Comparison of ENCODE assay signal across 34 mouse cellular contexts in the genomic region with DNA sequence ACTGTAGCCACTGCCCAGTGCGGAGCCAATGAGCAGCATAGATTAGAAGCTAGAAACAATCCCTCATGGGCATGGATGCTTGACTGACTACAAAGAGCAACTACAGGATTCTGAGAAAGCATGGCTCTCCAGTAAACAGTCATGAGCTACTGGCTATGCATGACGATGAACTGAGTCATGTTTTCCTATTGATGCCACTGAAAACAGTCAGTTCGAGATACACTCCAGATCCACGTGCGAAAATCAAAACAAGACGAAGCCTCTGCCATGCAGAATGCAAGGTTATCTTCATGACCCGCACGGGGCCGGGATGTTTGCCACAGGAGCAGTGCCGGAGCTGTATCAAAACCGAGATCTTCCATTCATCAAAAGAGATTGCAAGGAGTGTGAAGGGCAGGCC.
"Had no signal": no experiment of that assay in that cellular context is flagged by ENCODE, and none has a peak within 500 bp of the region (broad histone marks: within the 10 kb centered on the region; RNA-seq: fewer than 3 reads in every experiment).

No protein-coding gene starts in this region.

- H3K27ac ChIP-seq: heart, embryonic 10.5 days; heart, embryonic 13.5 days; heart, embryonic 15.5 days; hindbrain, embryonic 10.5 days; hindbrain, embryonic 12.5 days; hindbrain, embryonic 13.5 days; hindbrain, embryonic 14.5 days; hindbrain, embryonic 15.5 days; hindbrain, postnatal 0 days; kidney, embryonic 15.5 days; kidney, postnatal 0 days; layer of hippocampus, adult 2 months had no signal

- DNase-seq: heart, postnatal 10 days; heart, postnatal 14 days; heart, postnatal 36 days; heart, postnatal 4 days; kidney, adult 11 months; kidney, adult 18-20 months; kidney, adult 2 months; kidney, adult 8-10 months; kidney, adult 9 months; kidney, postnatal 10 days; kidney, postnatal 14 days; kidney, postnatal 25 days; kidney, postnatal 36 days; kidney, postnatal 4 days; layer of hippocampus, adult 9-11 months; layer of hippocampus, postnatal 36 days had no signal

- H3K27me3 ChIP-seq: heart, embryonic 12.5 days; heart, embryonic 13.5 days; heart, embryonic 15.5 days; hindbrain, embryonic 12.5 days; hindbrain, embryonic 13.5 days; hindbrain, embryonic 15.5 days; kidney, embryonic 15.5 days had no signal

- H3K36me3 ChIP-seq: heart, embryonic 10.5 days; heart, embryonic 12.5 days; heart, embryonic 13.5 days; heart, embryonic 15.5 days; hindbrain, embryonic 10.5 days; hindbrain, embryonic 12.5 days; hindbrain, embryonic 13.5 days; hindbrain, embryonic 15.5 days; kidney, embryonic 15.5 days had no signal

- H3K4me1 ChIP-seq: heart, embryonic 10.5 days; heart, embryonic 12.5 days; heart, embryonic 13.5 days; heart, embryonic 15.5 days had no signal

- H3K4me2 ChIP-seq: heart, embryonic 11.5 days; heart, embryonic 12.5 days; heart, embryonic 13.5 days; heart, embryonic 15.5 days; hindbrain, embryonic 12.5 days; hindbrain, embryonic 13.5 days; hindbrain, embryonic 14.5 days; hindbrain, embryonic 15.5 days; kidney, embryonic 15.5 days had no signal

- H3K9me3 ChIP-seq: heart, embryonic 10.5 days; heart, embryonic 12.5 days; heart, embryonic 13.5 days; heart, embryonic 15.5 days; hindbrain, embryonic 10.5 days; hindbrain, embryonic 12.5 days; hindbrain, embryonic 13.5 days; hindbrain, embryonic 15.5 days; kidney, embryonic 15.5 days had no signal

- H3K4me3 ChIP-seq: heart, embryonic 10.5 days; heart, embryonic 12.5 days; heart, embryonic 13.5 days; heart, embryonic 15.5 days; hindbrain, embryonic 10.5 days; hindbrain, embryonic 12.5 days; hindbrain, embryonic 13.5 days; hindbrain, embryonic 15.5 days; kidney, embryonic 15.5 days; layer of hippocampus, adult 2 months had no signal

- H3K9ac ChIP-seq: heart, embryonic 12.5 days; heart, embryonic 13.5 days; heart, embryonic 15.5 days; hindbrain, embryonic 12.5 days; hindbrain, embryonic 13.5 days; hindbrain, embryonic 14.5 days; hindbrain, embryonic 15.5 days; kidney, embryonic 15.5 days had no signal

- ATAC-seq: hindbrain, embryonic 16.5 days; hindbrain, postnatal 0 days; inflammation-experienced regulatory T-cells, adult 6 months; intestine, embryonic 16.5 days; intestine, postnatal 0 days had no signal
